28 mouse cellular contexts compared by ENCODE assay signal in genomic region chr9:67287457-67287856, GRCm38 (mm10).
"Had no signal": no experiment of that assay in that cellular context is flagged by ENCODE, and none has a peak within 500 bp of the region (broad histone marks: within the 10 kb centered on the region; RNA-seq: fewer than 3 reads in every experiment).

No protein-coding gene starts in this region.

- H3K27ac ChIP-seq: embryonic facial prominence, embryonic 10.5 days; embryonic facial prominence, embryonic 12.5 days; embryonic facial prominence, embryonic 13.5 days; embryonic facial prominence, embryonic 15.5 days; forebrain, embryonic 10.5 days; forebrain, embryonic 12.5 days; forebrain, embryonic 13.5 days; forebrain, embryonic 15.5 days; gastrocnemius, adult 2 months had no signal

- H3K9me3 ChIP-seq: embryonic facial prominence, embryonic 10.5 days; embryonic facial prominence, embryonic 12.5 days; embryonic facial prominence, embryonic 13.5 days; embryonic facial prominence, embryonic 15.5 days; forebrain, embryonic 10.5 days; forebrain, embryonic 12.5 days; forebrain, embryonic 13.5 days; forebrain, embryonic 15.5 days had no signal

- H3K4me1 ChIP-seq: embryonic facial prominence, embryonic 10.5 days; embryonic facial prominence, embryonic 12.5 days; embryonic facial prominence, embryonic 15.5 days; forebrain, embryonic 10.5 days; forebrain, embryonic 12.5 days; forebrain, embryonic 13.5 days; forebrain, embryonic 15.5 days had no signal

- H3K4me2 ChIP-seq: embryonic facial prominence, embryonic 12.5 days; embryonic facial prominence, embryonic 13.5 days; embryonic facial prominence, embryonic 15.5 days; forebrain, embryonic 12.5 days; forebrain, embryonic 13.5 days; forebrain, embryonic 15.5 days had no signal

- H3K4me3 ChIP-seq: embryonic facial prominence, embryonic 10.5 days; embryonic facial prominence, embryonic 12.5 days; embryonic facial prominence, embryonic 13.5 days; embryonic facial prominence, embryonic 15.5 days; erythroblast, embryonic 14.5 days; forebrain, embryonic 10.5 days; forebrain, embryonic 12.5 days; forebrain, embryonic 13.5 days; forebrain, embryonic 15.5 days; gastrocnemius, adult 2 months had no signal

- H3K36me3 ChIP-seq: forebrain, embryonic 12.5 days; forebrain, embryonic 15.5 days had no signal

- H3K27me3 ChIP-seq: embryonic facial prominence, embryonic 12.5 days; embryonic facial prominence, embryonic 13.5 days; embryonic facial prominence, embryonic 15.5 days; forebrain, embryonic 12.5 days; forebrain, embryonic 13.5 days; forebrain, embryonic 15.5 days had no signal

- ATAC-seq: forebrain, embryonic 13.5 days; forebrain, embryonic 14.5 days; forebrain, embryonic 15.5 days; forebrain, embryonic 16.5 days; forebrain, postnatal 0 days had no signal

- DNase-seq: cerebellum, adult 18-20 months; cerebellum, adult 2 months; cerebellum, adult 8-10 months; cerebellum, adult 9-10 months; cerebellum, adult 9-11 months; cerebellum, postnatal 10 days; cerebellum, postnatal 14 days; cerebellum, postnatal 25 days; cerebellum, postnatal 36 days; embryo, embryonic 11 days; forebrain, postnatal 0 days; gastrocnemius, adult 2 months; gastrocnemius, postnatal 10 days; gastrocnemius, postnatal 14 days; gastrocnemius, postnatal 25 days; gastrocnemius, postnatal 36 days; heart, adult 11 months had no signal

- H3K9ac ChIP-seq: embryonic facial prominence, embryonic 12.5 days; embryonic facial prominence, embryonic 13.5 days; embryonic facial prominence, embryonic 15.5 days; forebrain, embryonic 12.5 days; forebrain, embryonic 13.5 days; forebrain, embryonic 15.5 days; forebrain, postnatal 0 days had no signal
